Mouse (Mus musculus): ENCODE results near the gene AA986860. TPM values are rescaled to one million over a fixed set of nuclear protein-coding genes. Genes with fewer than 3 reads are reported as not detected.

The AA986860 gene
- 0.91 and 2.2 TPM in 2 replicates for polyA plus RNA-seq (2015; fragmentation: Nextera tagmentation; extraction: Ambion mirVana)

DNA sequence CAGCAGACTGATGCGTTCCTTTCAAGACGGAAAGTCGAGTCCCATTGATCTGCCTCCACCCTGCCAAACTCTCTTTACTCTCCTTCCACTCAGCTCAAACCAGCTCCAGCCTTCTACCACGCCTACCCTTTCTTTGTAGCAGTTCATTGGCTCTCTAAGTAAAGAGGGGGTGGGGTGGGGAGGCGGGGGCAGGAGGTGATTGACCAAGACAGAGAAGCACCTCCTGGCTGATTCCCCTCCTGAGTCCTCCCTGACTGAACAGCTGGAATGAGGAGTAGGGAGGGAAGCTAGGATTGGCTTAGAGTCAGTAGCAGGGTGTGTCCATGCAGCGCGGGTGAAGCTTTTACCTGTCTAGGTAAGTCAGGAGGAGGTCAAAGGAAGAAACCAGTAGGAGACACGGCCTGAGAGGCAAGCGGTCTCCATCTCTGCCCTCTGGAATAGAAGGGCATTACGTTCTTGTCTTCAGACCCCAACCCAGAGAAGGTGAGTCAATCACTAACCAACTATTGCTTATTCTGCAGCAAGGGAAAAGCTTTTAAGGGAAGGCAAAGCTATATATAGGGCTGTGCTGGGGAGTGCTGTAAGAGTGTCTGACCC lies at the start of gene AA986860:
AA986860 (plus strand) TSS at position 236 of the 597 bp plus-strand sequence.
- Histone ChIP-seq H3K36me3 (ENCODE audit: control insufficient read depth, insufficient read depth) (no peaks in the 10 kb centered on the region), H3K9ac (ENCODE audit: low read length) (no peak within 1 kb of the TSS), H3K27me3 (ENCODE audit: control insufficient read depth, insufficient read depth, low read length) (no peaks in the 10 kb centered on the region), H3K4me1 (ENCODE audit: control insufficient read depth, insufficient read depth, low read length) (peaks cover 5% of the 10 kb centered on the region; the same call in 1 of the 2 replicates), H3K4me3 (ENCODE audit: low read length) (peak within 1 kb of the TSS; percentile 8; the same call in 1 of the 2 replicates), H3K4me2 (ENCODE audit: low read depth, low read length) (peak within 1 kb of the TSS; percentile 34), H3K9me3 (replicated peaks; ENCODE audit: control insufficient read depth, low read length) (no peaks in the 10 kb centered on the region), H3K27ac (ENCODE audit: low read length) (no peak within 1 kb of the TSS)
- peak; percentile 67 for ATAC-seq (replicated peaks; ENCODE audit: extremely low read depth, insufficient read depth, low FRiP score)
- 10% methylated on average over 10 of the region's 10 CpGs for WGBS

GRCm38 (mm10) chr1:130683905-130684304 lies 47.9 kb upstream of the AA986860 start:
- Histone ChIP-seq H3K27ac (ENCODE audit: low read length) (no peak overlapping the region), H3K4me3 (ENCODE audit: low read length) (no peak overlapping the region), H3K4me1 (ENCODE audit: control insufficient read depth, insufficient read depth, low read length) (no peaks in the 10 kb centered on the region), H3K9ac (ENCODE audit: low read length) (no peak overlapping the region), H3K4me2 (ENCODE audit: low read depth, low read length) (no peak overlapping the region), H3K27me3 (ENCODE audit: control insufficient read depth, insufficient read depth, low read length) (no peaks in the 10 kb centered on the region), H3K36me3 (ENCODE audit: control insufficient read depth, insufficient read depth) (peaks cover 2% of the 10 kb centered on the region; the same call in 1 of the 2 replicates), H3K9me3 (replicated peaks; ENCODE audit: control insufficient read depth, low read length) (no peaks in the 10 kb centered on the region)
- WGBS, result 31% methylated on average over 1 of the region's 1 CpGs
- no peak for ATAC-seq (replicated peaks; ENCODE audit: extremely low read depth, insufficient read depth, low FRiP score)

- WGBS, result 91% methylated on average over 5 of the region's 5 CpGs
- Histone ChIP-seq H3K27me3 (ENCODE audit: control insufficient read depth, insufficient read depth, low read length) (no peaks in the 10 kb centered on the region), H3K4me1 (ENCODE audit: control insufficient read depth, insufficient read depth, low read length) (no peaks in the 10 kb centered on the region), H3K4me2 (ENCODE audit: low read depth, low read length) (no peak overlapping the region), H3K27ac (ENCODE audit: low read length) (no peak overlapping the region), H3K4me3 (ENCODE audit: low read length) (no peak overlapping the region), H3K9me3 (replicated peaks; ENCODE audit: control insufficient read depth, low read length) (no peaks in the 10 kb centered on the region), H3K9ac (ENCODE audit: low read length) (no peak overlapping the region), H3K36me3 (ENCODE audit: control insufficient read depth, insufficient read depth) (peaks cover 37% of the 10 kb centered on the region)
- no peak for ATAC-seq (replicated peaks; ENCODE audit: extremely low read depth, insufficient read depth, low FRiP score)
These were observed 33.2 kb upstream of the AA986860 start for GRCm38 (mm10) chr1:130698601-130699000.

DNA sequence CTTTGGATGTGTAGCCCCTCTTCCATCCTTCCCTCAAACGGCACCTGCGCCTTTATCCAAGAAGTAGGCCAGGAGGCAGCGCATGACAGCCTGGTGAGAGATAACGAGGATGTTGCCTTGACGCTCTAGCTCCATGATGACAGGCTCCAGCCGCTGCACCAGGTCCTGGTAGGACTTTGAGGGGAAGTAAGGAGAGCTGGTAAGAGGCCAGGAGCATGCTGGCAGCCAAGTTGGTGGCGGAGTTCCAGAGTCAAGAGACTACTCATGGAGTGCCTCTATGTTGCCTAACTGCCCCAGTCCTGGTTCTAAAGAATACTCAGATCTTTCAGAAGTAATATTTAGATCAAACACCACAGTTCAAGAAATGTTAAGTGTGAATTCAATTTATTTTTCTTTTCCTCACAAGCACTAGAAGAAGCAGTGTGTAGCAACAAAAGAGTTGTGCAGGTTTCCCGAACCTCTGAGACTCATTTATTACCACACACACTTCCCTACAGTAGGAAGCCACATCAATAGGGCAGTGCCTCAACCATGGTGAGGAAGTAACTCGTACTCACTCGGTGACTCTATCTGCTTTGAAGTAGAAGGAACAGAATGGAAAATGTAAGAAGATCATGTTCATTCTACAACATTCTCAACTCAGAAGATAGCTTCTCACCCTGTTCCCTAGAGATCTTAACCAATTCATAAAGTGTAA lies 31.7 kb upstream of the AA986860 start:
- 75% methylated on average over 10 of the region's 10 CpGs for WGBS
- H3K27ac ChIP-seq (ENCODE audit: low read length), result no peak overlapping the region
- H3K4me3 ChIP-seq (ENCODE audit: low read length), result no peak overlapping the region
- H3K4me2 ChIP-seq (ENCODE audit: low read depth, low read length), result no peak overlapping the region
- no peaks in the 10 kb centered on the region for H3K27me3 ChIP-seq (ENCODE audit: control insufficient read depth, insufficient read depth, low read length)
- peaks cover 37% of the 10 kb centered on the region for H3K36me3 ChIP-seq (ENCODE audit: control insufficient read depth, insufficient read depth)
- ATAC-seq (replicated peaks; ENCODE audit: extremely low read depth, insufficient read depth, low FRiP score), result no peak; the same call in 1 of the 2 replicates
- H3K9ac ChIP-seq (ENCODE audit: low read length), result no peak overlapping the region
- H3K9me3 ChIP-seq (replicated peaks; ENCODE audit: control insufficient read depth, low read length), result no peaks in the 10 kb centered on the region
- H3K4me1 ChIP-seq (ENCODE audit: control insufficient read depth, insufficient read depth, low read length), result no peaks in the 10 kb centered on the region

GRCm38 (mm10) chr1:130701976-130702375 lies 29.8 kb upstream of the AA986860 start:
- Histone ChIP-seq H3K9ac (ENCODE audit: low read length) (no peak overlapping the region), H3K36me3 (ENCODE audit: control insufficient read depth, insufficient read depth) (peaks cover 42% of the 10 kb centered on the region), H3K27me3 (ENCODE audit: control insufficient read depth, insufficient read depth, low read length) (no peaks in the 10 kb centered on the region), H3K4me1 (ENCODE audit: control insufficient read depth, insufficient read depth, low read length) (no peaks in the 10 kb centered on the region), H3K27ac (ENCODE audit: low read length) (no peak overlapping the region), H3K4me2 (ENCODE audit: low read depth, low read length) (no peak overlapping the region), H3K4me3 (ENCODE audit: low read length) (no peak overlapping the region), H3K9me3 (replicated peaks; ENCODE audit: control insufficient read depth, low read length) (no peaks in the 10 kb centered on the region)
- 90% methylated on average over 11 of the region's 11 CpGs for WGBS
- no peak for ATAC-seq (replicated peaks; ENCODE audit: extremely low read depth, insufficient read depth, low FRiP score)

GRCm38 (mm10) chr1:130703613-130704012 lies 28.2 kb upstream of the AA986860 start:
- peaks cover 42% of the 10 kb centered on the region for H3K36me3 ChIP-seq (ENCODE audit: control insufficient read depth, insufficient read depth)
- 79% methylated on average over 2 of the region's 2 CpGs for WGBS
- H3K9ac ChIP-seq (ENCODE audit: low read length), result no peak overlapping the region
- H3K27ac ChIP-seq (ENCODE audit: low read length), result no peak overlapping the region
- no peak for ATAC-seq (replicated peaks; ENCODE audit: extremely low read depth, insufficient read depth, low FRiP score)
- H3K4me3 ChIP-seq (ENCODE audit: low read length), result no peak overlapping the region
- H3K4me1 ChIP-seq (ENCODE audit: control insufficient read depth, insufficient read depth, low read length), result no peaks in the 10 kb centered on the region
- no peaks in the 10 kb centered on the region for H3K9me3 ChIP-seq (replicated peaks; ENCODE audit: control insufficient read depth, low read length)
- H3K27me3 ChIP-seq (ENCODE audit: control insufficient read depth, insufficient read depth, low read length), result no peaks in the 10 kb centered on the region
- no peak overlapping the region for H3K4me2 ChIP-seq (ENCODE audit: low read depth, low read length)

DNA sequence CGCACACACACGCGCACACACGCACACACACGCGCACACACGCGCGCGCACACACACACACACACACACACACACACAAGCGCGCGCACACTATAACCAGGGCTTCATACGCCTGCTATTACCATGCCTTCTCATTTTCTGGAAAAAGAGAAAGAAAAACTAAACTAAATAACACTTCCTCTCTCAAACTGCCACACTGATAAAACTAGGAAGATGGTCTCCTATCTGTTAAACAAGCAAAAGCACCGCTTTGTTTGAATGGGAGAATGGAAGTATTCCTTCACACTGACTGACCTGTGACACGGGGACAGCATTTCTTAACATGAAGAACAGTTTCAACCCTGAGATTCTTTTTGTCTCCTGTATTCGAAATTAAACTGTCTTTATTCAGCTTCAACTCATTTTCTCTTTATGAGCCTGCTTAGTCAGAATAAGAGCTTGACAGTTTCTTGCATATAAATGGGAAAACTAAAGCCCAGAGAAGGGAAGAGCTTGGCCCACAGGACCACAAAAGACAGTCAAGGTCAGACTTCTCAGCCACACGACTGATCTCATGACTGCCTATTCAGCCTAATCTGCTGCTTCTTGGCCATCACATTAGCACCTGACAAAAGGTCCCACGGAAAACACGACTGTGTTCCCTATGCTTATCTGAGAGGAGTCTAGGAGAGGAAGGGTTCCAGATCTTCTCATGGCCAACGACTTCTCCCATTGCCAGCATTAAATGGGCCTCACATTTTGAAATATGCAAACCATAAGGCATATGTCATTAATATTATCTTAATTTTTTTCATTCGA lies 21.3 kb upstream of the AA986860 start:
- no peak overlapping the region for H3K4me3 ChIP-seq (ENCODE audit: low read length)
- H3K27me3 ChIP-seq (ENCODE audit: control insufficient read depth, insufficient read depth, low read length), result no peaks in the 10 kb centered on the region
- ATAC-seq (replicated peaks; ENCODE audit: extremely low read depth, insufficient read depth, low FRiP score), result no peak
- H3K27ac ChIP-seq (ENCODE audit: low read length), result no peak overlapping the region
- H3K9me3 ChIP-seq (replicated peaks; ENCODE audit: control insufficient read depth, low read length), result no peaks in the 10 kb centered on the region
- H3K4me2 ChIP-seq (ENCODE audit: low read depth, low read length), result no peak overlapping the region
- 81% methylated on average over 22 of the region's 22 CpGs for WGBS
- peaks cover 16% of the 10 kb centered on the region; the same call in 1 of the 2 replicates for H3K36me3 ChIP-seq (ENCODE audit: control insufficient read depth, insufficient read depth)
- peaks cover 7% of the 10 kb centered on the region for H3K4me1 ChIP-seq (ENCODE audit: control insufficient read depth, insufficient read depth, low read length)
- no peak overlapping the region for H3K9ac ChIP-seq (ENCODE audit: low read length)

DNA sequence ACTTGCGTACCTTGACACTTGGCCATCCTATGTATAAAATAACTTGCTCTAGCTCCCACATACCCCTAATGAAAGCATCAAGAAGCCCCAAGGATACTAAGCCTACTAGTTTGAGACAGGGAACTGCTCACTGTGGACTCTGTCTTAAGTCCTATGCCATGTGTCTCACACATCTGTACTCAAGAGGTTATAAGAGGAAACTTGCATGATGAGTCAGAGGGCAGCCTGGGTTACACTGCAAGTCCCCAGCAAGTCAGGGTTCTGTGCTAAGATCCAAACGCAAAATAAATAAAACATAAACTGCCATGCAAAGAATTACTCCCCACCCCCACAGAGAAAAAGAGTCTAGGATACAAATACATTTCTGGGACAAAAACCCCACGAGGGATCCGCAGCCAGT lies 17.7 kb upstream of the AA986860 start:
- Histone ChIP-seq H3K27me3 (ENCODE audit: control insufficient read depth, insufficient read depth, low read length) (no peaks in the 10 kb centered on the region), H3K36me3 (ENCODE audit: control insufficient read depth, insufficient read depth) (peaks cover 5% of the 10 kb centered on the region; the same call in 1 of the 2 replicates)
- 84% methylated on average over 4 of the region's 4 CpGs for WGBS

More for the DNA sequence above, 17.7 kb upstream of the AA986860 start:
- no peak for ATAC-seq (replicated peaks; ENCODE audit: extremely low read depth, insufficient read depth, low FRiP score)
- Histone ChIP-seq H3K4me1 (ENCODE audit: control insufficient read depth, insufficient read depth, low read length) (peaks cover 15% of the 10 kb centered on the region), H3K9ac (ENCODE audit: low read length) (no peak overlapping the region), H3K27ac (ENCODE audit: low read length) (no peak overlapping the region), H3K9me3 (replicated peaks; ENCODE audit: control insufficient read depth, low read length) (no peaks in the 10 kb centered on the region), H3K4me3 (ENCODE audit: low read length) (no peak overlapping the region), H3K4me2 (ENCODE audit: low read depth, low read length) (no peak overlapping the region)

Data from heart, embryonic 16.5 days (tissue).